In genomic region chr8:81565484-81565883, GRCm38 (mm10) we compare ENCODE assay signal across 20 mouse cellular contexts.
A peak's percentile ranks its signal among the peaks of the same experiment; 100 is the strongest.
DNase-seq lines count a peak whose midpoint lies in the region; ATAC-seq and TF ChIP-seq lines count a peak whose summit lies in the region.
"Had no signal": no experiment of that assay in that cellular context is flagged by ENCODE, and none has a peak within 500 bp of the region (broad histone marks: within the 10 kb centered on the region; RNA-seq: fewer than 3 reads in every experiment).

No protein-coding gene starts in this region.

- no peaks in the 10 kb centered on the region for H3K79me2 ChIP-seq in MEL (ENCODE audit: control insufficient read depth, insufficient read depth, low read length, poor library complexity)

- TF ChIP-seq RAD21 in MEL (IDR thresholded peaks at IDR 0.05; ENCODE audit: low read depth, low read length), result no peak

- peak overlapping the region; percentile 6 for H3K4me3 ChIP-seq in megakaryocyte, embryonic 14.5 days (replicated peaks)
- no peak overlapping the region for H3K4me3 ChIP-seq in MEL (ENCODE audit: control insufficient read depth in 1 of 2, insufficient read depth in 1 of 2, low read depth in 2 of 2, low read length in 2 of 2)
- no peak overlapping the region for H3K4me3 ChIP-seq in limb, embryonic 10.5 days

- no peak for TF ChIP-seq EP300 in MEL (IDR thresholded peaks at IDR 0.05; ENCODE audit: low read depth in 1 of 2, low read length in 2 of 2)

- no peak for ATAC-seq in megakaryocyte, adult 5-6 weeks (ENCODE audit: poor library complexity, severe bottlenecking)
- ATAC-seq: activated CD4-positive, CD25-positive, alpha-beta regulatory T cell, adult 4 months; CD4-positive, CD25-positive, alpha-beta regulatory T cell, adult 4 months; Patski had no signal

- H3K9ac ChIP-seq in MEL (ENCODE audit: control insufficient read depth, low read depth, low read length, poor library complexity, severe bottlenecking), result no peak overlapping the region

- TF ChIP-seq CTCF in MEL (IDR thresholded peaks at IDR 0.05 in 2 of 3, conservative IDR thresholded peaks at IDR 0.05 in 1 of 3; ENCODE audit: control insufficient read depth in 1 of 3, insufficient read depth in 1 of 3, low read depth in 2 of 3, low read length in 3 of 3, poor library complexity in 1 of 3, severe bottlenecking in 1 of 3), result no peak

- WGBS in limb, embryonic 10.5 days, result 87% methylated on average over 4 of the region's 4 CpGs

- no peaks in the 10 kb centered on the region for H3K36me3 ChIP-seq in megakaryocyte, embryonic 14.5 days (replicated peaks; ENCODE audit: low read length)
- peaks cover 0 to 13% of the 10 kb centered on the region in 2 experiments; a peak in 2 of 4 replicates for H3K36me3 ChIP-seq in MEL (ENCODE audit: control insufficient read depth in 1 of 2, insufficient read depth in 2 of 2, low read length in 2 of 2)
- no peaks in the 10 kb centered on the region for H3K36me3 ChIP-seq in limb, embryonic 10.5 days
- H3K36me3 ChIP-seq: G1E had no signal

- no peak for TF ChIP-seq POLR2A in MEL (IDR thresholded peaks at IDR 0.05; ENCODE audit: control insufficient read depth in 1 of 2, insufficient read depth in 1 of 2, low read depth in 1 of 2, low read length in 2 of 2, poor library complexity in 1 of 2)

- no peaks in the 10 kb centered on the region for H3K9me3 ChIP-seq in megakaryocyte, embryonic 14.5 days
- no peaks in the 10 kb centered on the region for H3K9me3 ChIP-seq in MEL (replicated peaks; ENCODE audit: insufficient read depth, low read length)
- no peaks in the 10 kb centered on the region for H3K9me3 ChIP-seq in limb, embryonic 10.5 days (replicated peaks)
- H3K9me3 ChIP-seq: G1E had no signal

- no peaks in the 10 kb centered on the region for H3K27me3 ChIP-seq in megakaryocyte, embryonic 14.5 days (replicated peaks)
- no peaks in the 10 kb centered on the region for H3K27me3 ChIP-seq in MEL (ENCODE audit: control insufficient read depth in 1 of 2, insufficient read depth in 2 of 2, low read length in 2 of 2)
- H3K27me3 ChIP-seq in limb, embryonic 10.5 days (ENCODE audit: low read depth, poor library complexity, severe bottlenecking), result no peaks in the 10 kb centered on the region
- H3K27me3 ChIP-seq: CH12.LX, Patski had no signal

- H3K27ac ChIP-seq in MEL (ENCODE audit: control insufficient read depth, low read depth, low read length), result no peak overlapping the region
- H3K27ac ChIP-seq in limb, embryonic 10.5 days, result no peak overlapping the region

- H3K4me1 ChIP-seq in megakaryocyte, embryonic 14.5 days, result peaks cover 57% of the 10 kb centered on the region
- peaks cover 4 to 13% of the 10 kb centered on the region in 2 experiments; a peak in 3 of 4 replicates for H3K4me1 ChIP-seq in MEL (ENCODE audit: control insufficient read depth in 1 of 2, insufficient read depth in 2 of 2, low read length in 2 of 2)
- no peaks in the 10 kb centered on the region for H3K4me1 ChIP-seq in limb, embryonic 10.5 days

- DNase-seq in MEL (ENCODE audit: low read depth, low spot score), result peak; percentile 67
- DNase-seq in limb, embryonic 10.5 days (ENCODE audit: low spot score), result no peak
- DNase-seq: adrenal gland, adult 2 months; adrenal gland, adult 8-10 months; adrenal gland, postnatal 10 days; adrenal gland, postnatal 14 days; adrenal gland, postnatal 25 days; adrenal gland, postnatal 36 days; B cell, adult 2 months; cerebellum, adult 11 months; cerebellum, adult 11-12 months; cerebellum, adult 18-20 months; cerebellum, adult 2 months had no signal

TF ChIP-seq in MEL, 35 proteins besides CTCF, POLR2A, EP300 and RAD21:
- TF ChIP-seq GABPA (IDR thresholded peaks at IDR 0.05; ENCODE audit: low read depth, low read length), result no peak
- no peak for TF ChIP-seq HCFC1 (IDR thresholded peaks at IDR 0.05; ENCODE audit: low read depth, low read length)
- TF ChIP-seq TAL1 (IDR thresholded peaks at IDR 0.05; ENCODE audit: low read length), result no peak
- no peak for TF ChIP-seq KAT2A (conservative IDR thresholded peaks at IDR 0.05; ENCODE audit: low read depth, low read length)
- TF ChIP-seq USF1 (IDR thresholded peaks at IDR 0.05; ENCODE audit: low read depth, low read length), result peak; percentile 42; the same call in 1 of the 2 replicates
- no peak for TF ChIP-seq UBTF (IDR thresholded peaks at IDR 0.05; ENCODE audit: borderline replicate concordance, insufficient read depth, low read depth, low read length)
- no peak for TF ChIP-seq MAFK (IDR thresholded peaks at IDR 0.05; ENCODE audit: borderline replicate concordance, low read depth, low read length)
- no peak for TF ChIP-seq SIN3A (IDR thresholded peaks at IDR 0.05; ENCODE audit: low read length)
- no peak for TF ChIP-seq MEF2A (IDR thresholded peaks at IDR 0.05; ENCODE audit: extremely low read depth, insufficient replicate concordance, low read depth, low read length, poor library complexity, severe bottlenecking)
- no peak for TF ChIP-seq JUND (IDR thresholded peaks at IDR 0.05; ENCODE audit: low read depth, low read length)
- peak; percentile 64; the same call in 1 of the 2 replicates for TF ChIP-seq MXI1 (IDR thresholded peaks at IDR 0.05; ENCODE audit: low read depth, low read length)
- peak; percentile 45; the same call in 1 of the 2 replicates for TF ChIP-seq MYC (IDR thresholded peaks at IDR 0.05; ENCODE audit: low read depth, low read length)
- no peak for TF ChIP-seq MYB (IDR thresholded peaks at IDR 0.05; ENCODE audit: low read depth, low read length)
- TF ChIP-seq ZMIZ1 (IDR thresholded peaks at IDR 0.05; ENCODE audit: low read depth, low read length), result no peak
- no peak for TF ChIP-seq ZNF384 (IDR thresholded peaks at IDR 0.05; ENCODE audit: low read depth, low read length)
- TF ChIP-seq POLR2AphosphoS5 (IDR thresholded peaks at IDR 0.05; ENCODE audit: borderline replicate concordance, low read depth, low read length), result no peak
- 0 out of 2 replicates have a peak, but pooled peaks have one; percentile 29 for TF ChIP-seq BHLHE40 (IDR thresholded peaks at IDR 0.05; ENCODE audit: borderline replicate concordance, low read depth, low read length)
- no peak for TF ChIP-seq NRF1 (IDR thresholded peaks at IDR 0.05; ENCODE audit: insufficient read depth, low read depth, low read length, poor library complexity, severe bottlenecking)
- no peak for TF ChIP-seq ZKSCAN1 (IDR thresholded peaks at IDR 0.05; ENCODE audit: low read depth, low read length)
- TF ChIP-seq NELFE (IDR thresholded peaks at IDR 0.05; ENCODE audit: low read depth, low read length), result no peak
- TF ChIP-seq MAX (IDR thresholded peaks at IDR 0.05; ENCODE audit: low read length), result peak; percentile 65; the same call in 1 of the 2 replicates
